Comparison of ENCODE assay signal across 8 mouse cellular contexts in the genomic region with DNA sequence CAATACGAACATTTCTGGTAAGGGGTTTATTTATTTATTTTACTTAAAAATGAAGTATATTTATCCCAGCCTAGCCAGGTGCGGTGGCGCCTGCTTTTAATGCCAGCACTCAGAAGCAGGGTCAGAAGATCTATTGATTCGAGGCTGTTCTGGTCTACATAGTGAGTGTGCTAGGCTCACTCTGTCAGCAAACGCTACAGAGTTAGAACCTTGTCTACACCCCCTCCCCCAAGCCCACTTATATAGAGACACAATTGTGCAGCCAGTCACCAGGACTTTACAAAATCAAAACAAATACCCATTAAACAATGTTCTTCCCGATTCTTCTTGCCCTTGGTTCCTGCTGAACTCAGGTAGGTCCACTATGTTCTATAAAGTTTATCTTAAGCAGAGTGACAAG. TPM values are rescaled to one million over a fixed set of nuclear protein-coding genes. Genes with fewer than 3 reads are reported as not detected.
DNase-seq lines count a peak whose midpoint lies in the region; ATAC-seq and TF ChIP-seq lines count a peak whose summit lies in the region.

No protein-coding gene starts in this region.

- TF ChIP-seq POLR2A in CH12.LX (IDR thresholded peaks at IDR 0.05; ENCODE audit: low read depth, low read length), result no peak
- TF ChIP-seq POLR2A in embryonic fibroblast, embryonic 13.5 days (IDR thresholded peaks at IDR 0.05; ENCODE audit: low read depth, low read length), result no peak
- TF ChIP-seq POLR2A in limb, embryonic 14.5 days (IDR thresholded peaks at IDR 0.05; ENCODE audit: borderline replicate concordance, extremely low read depth, insufficient read depth, insufficient read length), result no peak

- H3K9me3 ChIP-seq in CH12.LX (replicated peaks; ENCODE audit: low read length), result no peaks in the 10 kb centered on the region
- H3K9me3 ChIP-seq in limb, embryonic 14.5 days (ENCODE audit: control insufficient read depth, low read length), result no peaks in the 10 kb centered on the region

- no peak overlapping the region for H3K27ac ChIP-seq in CH12.LX (ENCODE audit: insufficient read depth, low read depth)
- no peak overlapping the region for H3K27ac ChIP-seq in embryonic fibroblast, embryonic 13.5 days (ENCODE audit: insufficient read depth, low read length)
- no peak overlapping the region for H3K27ac ChIP-seq in limb, embryonic 14.5 days (replicated peaks; ENCODE audit: low read depth, low read length)

- peaks cover 0 to 9% of the 10 kb centered on the region in 2 experiments; a peak in 3 of 4 replicates for H3K4me1 ChIP-seq in CH12.LX (ENCODE audit: control insufficient read depth in 1 of 2, insufficient read depth in 2 of 2)
- H3K4me1 ChIP-seq in embryonic fibroblast, embryonic 13.5 days (ENCODE audit: control insufficient read depth, insufficient read depth, low read length), result peaks cover 7% of the 10 kb centered on the region; the same call in 1 of the 2 replicates
- peaks cover 9% of the 10 kb centered on the region; the same call in 1 of the 2 replicates for H3K4me1 ChIP-seq in limb, embryonic 14.5 days (ENCODE audit: control insufficient read depth, insufficient read depth, low read length)

- no peaks in the 10 kb centered on the region for H3K27me3 ChIP-seq in CH12.LX (replicated peaks)
- H3K27me3 ChIP-seq in limb, embryonic 14.5 days (ENCODE audit: control insufficient read depth, insufficient read depth, low read length), result no peaks in the 10 kb centered on the region

- no peak for TF ChIP-seq RAD21 in CH12.LX (IDR thresholded peaks at IDR 0.05; ENCODE audit: low read depth, low read length)

- no peak for TF ChIP-seq EP300 in CH12.LX (IDR thresholded peaks at IDR 0.05; ENCODE audit: low read length)

- H3K36me3 ChIP-seq in CH12.LX (replicated peaks in 1 of 2; ENCODE audit: control insufficient read depth in 1 of 2, insufficient read depth in 1 of 2, low read length in 1 of 2), result no peaks in the 10 kb centered on the region
- no peaks in the 10 kb centered on the region for H3K36me3 ChIP-seq in limb, embryonic 14.5 days (ENCODE audit: control insufficient read depth, insufficient read depth, low read length)

- no peak for ATAC-seq in limb, embryonic 14.5 days (ENCODE audit: low FRiP score, low read depth)

- dilution Hi-C loops in CH12.LX (cut with MboI; ENCODE audit: extremely low pct_ligation_motif_present, extremely low pct_unique_long_range_greater_than_20kb, low sequenced_read_pairs), result no loop called here

- DNase-seq in embryo, embryonic 10 days (ENCODE audit: low spot score), result peak; percentile 7
- DNase-seq in embryo, embryonic 9.5 days (ENCODE audit: extremely low spot score), result no peak
- no peak for DNase-seq in CH12.LX (ENCODE audit: extremely low read depth)
- no peak for DNase-seq in limb, embryonic 14.5 days (ENCODE audit: low spot score)
- no peak for DNase-seq in right cerebral cortex, postnatal 25 days
- DNase-seq in urinary bladder, postnatal 36 days (ENCODE audit: low spot score in 2 of 2), result no peak
- no peak for DNase-seq in layer of hippocampus, adult 8-10 months (ENCODE audit: low spot score in 2 of 2)

- H3K9ac ChIP-seq in CH12.LX (ENCODE audit: insufficient read depth, low read depth), result peak overlapping the region; percentile 80; the same call in 1 of the 2 replicates
- H3K9ac ChIP-seq in limb, embryonic 14.5 days (ENCODE audit: low read depth, low read length, severe bottlenecking), result peak overlapping the region; percentile 71; the same call in 1 of the 2 replicates

- no peak for TF ChIP-seq CTCF in CH12.LX (conservative IDR thresholded peaks at IDR 0.05 in 1 of 2, IDR thresholded peaks at IDR 0.05 in 1 of 2; ENCODE audit: low read depth in 2 of 2, low read length in 2 of 2)
- no peak for TF ChIP-seq CTCF in embryonic fibroblast, embryonic 13.5 days (IDR thresholded peaks at IDR 0.05; ENCODE audit: borderline replicate concordance, insufficient read depth, low read length)

- no peaks in the 10 kb centered on the region for H3K79me2 ChIP-seq in CH12.LX (replicated peaks; ENCODE audit: control insufficient read depth, extremely low read depth, insufficient read depth, poor library complexity, severe bottlenecking)

- H3K4me3 ChIP-seq in CH12.LX (replicated peaks in 1 of 3; ENCODE audit: low read depth in 2 of 3, low read length in 2 of 3, poor library complexity in 1 of 3), result peak overlapping the region in 2 of 3 experiments; percentile 74 to 77
- peak overlapping the region; percentile 78 for H3K4me3 ChIP-seq in embryonic fibroblast, embryonic 13.5 days (ENCODE audit: insufficient read depth, low read length)
- peak overlapping the region; percentile 71 for H3K4me3 ChIP-seq in limb, embryonic 14.5 days (replicated peaks; ENCODE audit: low read length)

- in situ Hi-C loops in CH12.LX (cut with MboI; ENCODE audit: low pct_ligation_motif_present, low pct_unique_long_range_greater_than_20kb, low sequenced_read_pairs), result no loop called here

- H3K4me2 ChIP-seq in CH12.LX (ENCODE audit: insufficient read depth, low read depth, poor library complexity, severe bottlenecking), result peak overlapping the region; percentile 79
- peak overlapping the region; percentile 74 for H3K4me2 ChIP-seq in limb, embryonic 14.5 days (replicated peaks; ENCODE audit: low read depth, low read length, severe bottlenecking)

- 32% methylated on average over 6 of the region's 6 CpGs for WGBS in limb, embryonic 14.5 days

TF ChIP-seq in CH12.LX, 34 proteins besides CTCF, POLR2A, EP300 and RAD21:
- TF ChIP-seq ZMIZ1 (IDR thresholded peaks at IDR 0.05; ENCODE audit: low read depth, low read length) (no peak), BHLHE40 (IDR thresholded peaks at IDR 0.05; ENCODE audit: low read depth, low read length) (no peak), RCOR1 (conservative IDR thresholded peaks at IDR 0.05; ENCODE audit: low read depth, low read length) (no peak), KAT2A (IDR thresholded peaks at IDR 0.05; ENCODE audit: insufficient replicate concordance, low read length) (no peak), ZNF384 (IDR thresholded peaks at IDR 0.05; ENCODE audit: low read depth, low read length) (no peak), USF1 (IDR thresholded peaks at IDR 0.05; ENCODE audit: low read depth, low read length) (no peak), MYC (IDR thresholded peaks at IDR 0.05; ENCODE audit: low read depth, low read length) (no peak), ELF1 (IDR thresholded peaks at IDR 0.05; ENCODE audit: low read depth, low read length) (no peak), ZC3H11A (IDR thresholded peaks at IDR 0.05; ENCODE audit: low read depth, low read length) (no peak), JUN (IDR thresholded peaks at IDR 0.05; ENCODE audit: insufficient read depth, low read depth, low read length) (no peak), NELFE (IDR thresholded peaks at IDR 0.05; ENCODE audit: low read depth, low read length) (no peak), HCFC1 (IDR thresholded peaks at IDR 0.05; ENCODE audit: low read depth, low read length) (no peak), MAZ (IDR thresholded peaks at IDR 0.05; ENCODE audit: low read depth, low read length) (no peak), CHD2 (IDR thresholded peaks at IDR 0.05; ENCODE audit: low read length) (no peak), NRF1 (IDR thresholded peaks at IDR 0.05; ENCODE audit: low read depth, low read length) (no peak), TBP (conservative IDR thresholded peaks at IDR 0.05; ENCODE audit: low read depth, low read length) (no peak), UBTF (IDR thresholded peaks at IDR 0.05; ENCODE audit: low read depth, low read length) (no peak), POLR2AphosphoS2 (IDR thresholded peaks at IDR 0.05; ENCODE audit: low read depth, low read length) (no peak)

RNA-seq across cellular contexts. Expression of a gene that starts 0.8 kb away (rescaled TPM):
- total RNA-seq in CH12.LX (2012; rRNA removed), result 6.8 and 7.0 TPM in 2 replicates
- total RNA-seq in CH12.LX (2014; rRNA removed), result 9.7 and 11.1 TPM in 2 replicates
- polyA plus RNA-seq in CH12.LX (2012; ENCODE audit: insufficient read length, low read depth), result 9.3 and 10.4 TPM in 2 replicates
- 20.9 and 21.3 TPM in 2 replicates for polyA plus RNA-seq in embryonic fibroblast, embryonic 13.5 days (2011; ENCODE audit: insufficient read length, low read depth, missing spikeins)
- 11.5 and 16.1 TPM in 2 replicates for polyA plus RNA-seq in limb, embryonic 14.5 days (2012; rRNA removed)
- 19.6 and 22.8 TPM in 2 replicates for polyA plus RNA-seq in limb, embryonic 14.5 days (2014; fragmentation: Nextera tagmentation; extraction: Ambion mirVana)
- total RNA-seq in layer of hippocampus, adult 8-10 months (2022), result 10 to 100 TPM; 23.0 to 31.4 (median 29.0) TPM

RNA-seq across cellular contexts. Expression of a gene that starts 33.0 kb away (rescaled TPM):
- total RNA-seq in CH12.LX (2012; rRNA removed) (45.2 and 45.7 TPM in 2 replicates), CH12.LX (2014; rRNA removed) (81.4 and 85.9 TPM in 2 replicates)
- 40.3 and 48.1 TPM in 2 replicates for polyA plus RNA-seq in CH12.LX (2012; ENCODE audit: insufficient read length, low read depth)
- polyA plus RNA-seq in embryonic fibroblast, embryonic 13.5 days (2011; ENCODE audit: insufficient read length, low read depth, missing spikeins), result 78.3 and 90.7 TPM in 2 replicates
- 27.1 and 30.7 TPM in 2 replicates for polyA plus RNA-seq in limb, embryonic 14.5 days (2012; rRNA removed)
- 53.1 and 56.0 TPM in 2 replicates for polyA plus RNA-seq in limb, embryonic 14.5 days (2014; fragmentation: Nextera tagmentation; extraction: Ambion mirVana)
- 10 to 100 TPM; 34.8 to 37.4 (median 36.7) TPM for total RNA-seq in layer of hippocampus, adult 8-10 months (2022)

RNA-seq across cellular contexts. Expression of a gene that starts 43.8 kb away (rescaled TPM):
- total RNA-seq in CH12.LX (2012; rRNA removed) (2.4 and 3.4 TPM in 2 replicates), CH12.LX (2014; rRNA removed) (2.3 and 2.4 TPM in 2 replicates)
- polyA plus RNA-seq in CH12.LX (2012; ENCODE audit: insufficient read length, low read depth), result 2.3 and 3.1 TPM in 2 replicates
- polyA plus RNA-seq in embryonic fibroblast, embryonic 13.5 days (2011; ENCODE audit: insufficient read length, low read depth, missing spikeins), result 8.5 and 12.5 TPM in 2 replicates
- polyA plus RNA-seq in limb, embryonic 14.5 days (2012; rRNA removed), result 7.6 and 8.2 TPM in 2 replicates
- polyA plus RNA-seq in limb, embryonic 14.5 days (2014; fragmentation: Nextera tagmentation; extraction: Ambion mirVana), result 17.6 and 19.7 TPM in 2 replicates
- total RNA-seq in layer of hippocampus, adult 8-10 months (2022), result 10 to 100 TPM; 11.6 to 16.6 (median 13.0) TPM
